In genomic region chr5:21933340-21934075, GRCm38 (mm10) we compare ENCODE assay signal across 12 mouse cellular contexts.
DNase-seq lines count a peak whose midpoint lies in the region; ATAC-seq and TF ChIP-seq lines count a peak whose summit lies in the region.
"Had no signal": no experiment of that assay in that cellular context is flagged by ENCODE, and none has a peak within 500 bp of the region (broad histone marks: within the 10 kb centered on the region; RNA-seq: fewer than 3 reads in every experiment).

No protein-coding gene starts in this region.

- H3K9me3 ChIP-seq in forebrain, embryonic 13.5 days (replicated peaks), result no peaks in the 10 kb centered on the region
- H3K9me3 ChIP-seq: heart, embryonic 13.5 days; midbrain, embryonic 12.5 days had no signal

- no peak overlapping the region for H3K9ac ChIP-seq in forebrain, embryonic 13.5 days
- H3K9ac ChIP-seq: heart, embryonic 13.5 days; liver, embryonic 14.5 days; midbrain, embryonic 12.5 days had no signal

- TF ChIP-seq POLR2A in kidney, adult 2 months (IDR thresholded peaks at IDR 0.05; ENCODE audit: low read depth, low read length), result no peak
- no peak for TF ChIP-seq POLR2A in cerebellum, adult 2 months (IDR thresholded peaks at IDR 0.05; ENCODE audit: borderline replicate concordance, insufficient read depth, low read length)

- WGBS in kidney, adult 2 months, result 59% methylated on average over 8 of the region's 8 CpGs
- 33% methylated on average over 8 of the region's 8 CpGs for WGBS in cerebellum, adult 2 months
- 83% methylated on average over 8 of the region's 8 CpGs for WGBS in forebrain, embryonic 13.5 days

- no peak overlapping the region for H3K4me3 ChIP-seq in kidney, adult 2 months (ENCODE audit: insufficient read depth, low read depth, low read length)
- no peak overlapping the region for H3K4me3 ChIP-seq in cerebellum, adult 2 months (replicated peaks; ENCODE audit: insufficient read depth, low read depth, low read length)
- no peak overlapping the region for H3K4me3 ChIP-seq in forebrain, embryonic 13.5 days
- H3K4me3 ChIP-seq: heart, embryonic 13.5 days; midbrain, embryonic 12.5 days had no signal

- H3K4me2 ChIP-seq in forebrain, embryonic 13.5 days, result no peak overlapping the region
- H3K4me2 ChIP-seq: heart, embryonic 13.5 days; midbrain, embryonic 12.5 days had no signal

- no peak overlapping the region for H3K27ac ChIP-seq in kidney, adult 2 months (ENCODE audit: insufficient read depth, low read depth, low read length)
- peak overlapping the region; percentile 42 for H3K27ac ChIP-seq in cerebellum, adult 2 months (ENCODE audit: insufficient read depth, low read length)
- H3K27ac ChIP-seq in forebrain, embryonic 13.5 days, result no peak overlapping the region
- H3K27ac ChIP-seq: heart, embryonic 13.5 days; liver, embryonic 14.5 days; midbrain, embryonic 12.5 days had no signal

- no peaks in the 10 kb centered on the region for H3K36me3 ChIP-seq in kidney, adult 2 months (ENCODE audit: control insufficient read depth, insufficient read depth, low read length)
- no peaks in the 10 kb centered on the region for H3K36me3 ChIP-seq in forebrain, embryonic 13.5 days (ENCODE audit: poor library complexity, severe bottlenecking)
- H3K36me3 ChIP-seq: heart, embryonic 13.5 days; midbrain, embryonic 12.5 days had no signal

- DNase-seq in kidney, adult 2 months, result peak; percentile 17
- no peak for DNase-seq in kidney, adult 11 months
- peak; percentile 8 for DNase-seq in ovary, postnatal 14 days (ENCODE audit: low spot score)
- DNase-seq in ovary, postnatal 10 days (ENCODE audit: low spot score), result no peak
- peak; percentile 42 to 55 for DNase-seq in cerebellum, adult 2 months
- peak; percentile 29 for DNase-seq in retina, postnatal 7 days (ENCODE audit: low read depth, low spot score)
- DNase-seq: thymus, postnatal 4 days had no signal

- no peaks in the 10 kb centered on the region for H3K27me3 ChIP-seq in kidney, adult 2 months (replicated peaks; ENCODE audit: control insufficient read depth, insufficient read depth, low read length)
- no peaks in the 10 kb centered on the region for H3K27me3 ChIP-seq in cerebellum, adult 2 months (ENCODE audit: control insufficient read depth, insufficient read depth, low read length)
- H3K27me3 ChIP-seq in forebrain, embryonic 13.5 days, result no peaks in the 10 kb centered on the region
- H3K27me3 ChIP-seq: heart, embryonic 13.5 days; midbrain, embryonic 12.5 days had no signal

- H3K4me1 ChIP-seq in kidney, adult 2 months (ENCODE audit: control insufficient read depth, insufficient read depth, low read length), result no peaks in the 10 kb centered on the region
- peaks cover 19% of the 10 kb centered on the region for H3K4me1 ChIP-seq in cerebellum, adult 2 months (ENCODE audit: control insufficient read depth, insufficient read depth, low read length)
- H3K4me1 ChIP-seq in forebrain, embryonic 13.5 days, result 0 out of 2 replicates have a peak, but pooled peaks cover 9% of the 10 kb centered on the region

- ATAC-seq in forebrain, embryonic 13.5 days, result no peak
- no peak for ATAC-seq in monocyte, adult 5-6 weeks (replicated peaks; ENCODE audit: insufficient number of reproducible peaks, low FRiP score, low TSS enrichment, poor library complexity, severe bottlenecking)

- no peak for TF ChIP-seq CTCF in kidney, adult 2 months (conservative IDR thresholded peaks at IDR 0.05; ENCODE audit: insufficient read depth, insufficient read length, low read depth, low read length)
- TF ChIP-seq CTCF in cerebellum, adult 2 months (IDR thresholded peaks at IDR 0.05; ENCODE audit: borderline replicate concordance, insufficient read depth, low read depth, low read length), result 0 out of 2 replicates have a peak, but pooled peaks have one; percentile 1

Comparison
In these comparisons a context has a peak if more than half of its experiments do, and no peak if none do; other contexts are left out.
1. DNase-seq: peak in kidney, adult 2 months (single experiment), ovary, postnatal 14 days (single experiment), cerebellum, adult 2 months (2 of 2) and retina, postnatal 7 days (single experiment); none in kidney, adult 11 months (single experiment) and ovary, postnatal 10 days (single experiment).